Mouse (Mus musculus): ENCODE measurements around the gene Erich3.

- TF ChIP-seq CTCF (conservative IDR thresholded peaks at IDR 0.05; ENCODE audit: low read length), result no peak
- no peak for TF ChIP-seq NANOG (IDR thresholded peaks at IDR 0.05; ENCODE audit: borderline replicate concordance, low read length)
These were observed 147.6 kb downstream of the Erich3 start for GRCm38 (mm10) chr3:154811281-154811680.
